Mouse (Mus musculus) heart, embryonic 14.5 days (tissue): ENCODE measurements around the gene Hapln4. TPM values are rescaled to one million over a fixed set of nuclear protein-coding genes. Genes with fewer than 3 reads are reported as not detected.
A peak's percentile ranks its signal among the peaks of the same experiment; 100 is the strongest.
"Not testable (repeated sequence)": the region's sequence is repeated elsewhere in the genome, so short reads cannot be mapped to it uniquely, and the experiment has no call there.

ENCODE experiments used
- ATAC-seq: fragments of 200-750 bp; cut with Nextera tagmentation; 2 replicates; pipeline ENCODE4 v1.8.0; 2017; ENCODE audit warnings: low read depth, moderate TSS enrichment; ENCODE audit not compliant: insufficient number of reproducible peaks, insufficient read depth, low FRiP score
- H3K27ac ChIP-seq, 2 experiments: fragments of 200-500 bp in 1 of 2; fragments of 300-500 bp in 1 of 2; sonication (generic) in 1 of 2; replicated peaks in 1 of 2; 2 replicates each; pipeline ENCODE4 v1.5.1; 2012 to 2014; ENCODE audit warnings: low read depth in 2 of 2, low read length in 2 of 2, control low read depth in 1 of 2, mild to moderate bottlenecking in 1 of 2, mixed read lengths in 1 of 2; ENCODE audit not compliant: control insufficient read depth in 1 of 2, insufficient read depth in 1 of 2
- H3K27me3 ChIP-seq: fragments of 300-500 bp; sonication (generic); 2 replicates; pipeline ENCODE4 v1.6.1; 2014; ENCODE audit warnings: mild to moderate bottlenecking, low read length, control low read depth; ENCODE audit not compliant: control insufficient read depth, insufficient read depth
- H3K36me3 ChIP-seq: fragments of 300-500 bp; sonication (generic); 2 replicates; pipeline ENCODE4 v1.6.1; 2014; ENCODE audit warnings: mild to moderate bottlenecking, control low read depth, low read length, mixed read lengths; ENCODE audit not compliant: control insufficient read depth, insufficient read depth
- H3K4me1 ChIP-seq, 2 experiments: fragments of 200-500 bp in 1 of 2; fragments of 300-500 bp in 1 of 2; sonication (generic) in 1 of 2; 2 replicates each; pipeline ENCODE4 v1.6.1; 2012 to 2014; ENCODE audit warnings: low read length in 2 of 2, control low read depth in 1 of 2, mixed read lengths in 1 of 2; ENCODE audit not compliant: control insufficient read depth in 2 of 2, insufficient read depth in 2 of 2
- H3K4me2 ChIP-seq: fragments of 300-500 bp; sonication (generic); 2 replicates; pipeline ENCODE4 v1.6.1; 2014; ENCODE audit warnings: mild to moderate bottlenecking, low read length
- H3K4me3 ChIP-seq, 2 experiments: fragments of 200-500 bp in 1 of 2; fragments of 300-500 bp in 1 of 2; sonication (generic) in 1 of 2; 2 replicates each; pipeline ENCODE4 v1.5.1; 2012 to 2014; ENCODE audit warnings: low read length in 2 of 2, mild to moderate bottlenecking in 2 of 2, control low read depth in 1 of 2, low read depth in 1 of 2, moderate library complexity in 1 of 2; ENCODE audit not compliant: control insufficient read depth in 1 of 2, insufficient read depth in 1 of 2
- H3K9ac ChIP-seq: fragments of 300-500 bp; sonication (generic); 2 replicates; pipeline ENCODE4 v1.6.1; 2014; ENCODE audit warnings: mild to moderate bottlenecking, low read length
- H3K9me3 ChIP-seq: fragments of 300-500 bp; sonication (generic); 2 replicates; pipeline ENCODE4 v1.6.1; 2016; ENCODE audit warnings: low read length, control low read depth; ENCODE audit not compliant: control insufficient read depth
- WGBS: fragments of 180-500 bp; shearing (Covaris S2); extraction: QIAGEN DNeasy Blood & Tissue Kit; methylation state at CpG from one replicate; pipeline ENCODE4 v1.1.7; 2014; 5-methylcytosine and 5-hydroxymethylcytosine counted together
- polyA plus RNA-seq: library from polyadenylated mRNA; unstranded; fragments of >200 nt; fragmentation: Nextera tagmentation; extraction: Ambion mirVana; gene quantifications from 2 replicates; pipeline ENCODE4 v1.2.1, GENCODE M21; 2014

The Hapln4 gene
- polyA plus RNA-seq = 0.19 TPM in 1 of 2 replicates, not detected in the other

DNA sequence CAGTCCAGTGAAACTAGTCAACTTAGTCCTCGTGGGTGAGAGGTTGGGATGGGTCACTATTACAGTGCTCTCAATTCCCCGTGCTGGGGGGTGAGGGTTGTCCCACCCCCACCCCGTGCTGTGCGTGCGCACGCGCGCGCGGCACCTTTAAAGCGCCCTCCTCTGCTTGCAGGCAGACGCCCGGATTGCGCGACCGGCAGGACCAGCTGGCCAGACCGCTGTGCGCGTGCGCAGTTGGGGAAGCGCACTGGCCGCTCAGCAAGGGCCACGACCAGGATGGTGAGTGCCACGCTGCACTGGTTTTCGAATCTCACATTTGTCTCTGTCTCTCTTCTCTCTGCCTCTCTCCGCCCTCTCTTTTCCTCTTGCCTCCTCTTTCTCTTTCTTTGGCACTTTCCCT is at the start of gene Hapln4:
TSS of gene Hapln4 (plus strand) at position 173 of the 400 bp plus-strand sequence.
- ATAC-seq = no peak
- WGBS = 2% methylated on average over 26 of the region's 26 CpGs
- H3K27me3 ChIP-seq = peaks cover 63% of the 10 kb centered on the region
- peak within 1 kb of the TSS; percentile 86 for H3K4me2 ChIP-seq
- H3K27ac ChIP-seq = no peak within 1 kb of the TSS
- H3K9me3 ChIP-seq = no peaks in the 10 kb centered on the region
- peak within 1 kb of the TSS; percentile 44 to 50 for H3K4me3 ChIP-seq
- peaks cover 14 to 23% of the 10 kb centered on the region in 2 experiments for H3K4me1 ChIP-seq
- H3K9ac ChIP-seq = peak within 1 kb of the TSS; percentile 49
- no peaks in the 10 kb centered on the region for H3K36me3 ChIP-seq

DNA sequence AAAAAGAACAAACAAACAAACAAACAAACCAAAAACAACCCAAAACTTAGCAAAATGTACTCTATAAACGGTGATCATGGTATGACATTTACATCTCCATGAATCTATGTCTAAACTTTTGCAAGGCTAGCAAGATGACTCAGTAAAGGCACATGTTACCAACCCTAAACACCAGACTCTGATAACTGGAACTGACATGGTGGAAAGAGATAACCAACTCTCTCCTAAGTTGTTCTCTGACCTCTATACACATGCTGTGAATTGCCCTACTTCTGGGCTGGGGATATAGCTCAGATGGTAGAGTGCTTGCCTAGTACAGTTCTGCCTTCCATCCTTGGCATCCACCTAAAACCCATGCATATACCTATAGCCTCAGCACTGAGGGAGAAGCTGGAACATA is 45.3 kb upstream of the Hapln4 start:
- H3K27ac ChIP-seq = no peak overlapping the region
- no peak for ATAC-seq
- no peak overlapping the region for H3K4me2 ChIP-seq

DNA sequence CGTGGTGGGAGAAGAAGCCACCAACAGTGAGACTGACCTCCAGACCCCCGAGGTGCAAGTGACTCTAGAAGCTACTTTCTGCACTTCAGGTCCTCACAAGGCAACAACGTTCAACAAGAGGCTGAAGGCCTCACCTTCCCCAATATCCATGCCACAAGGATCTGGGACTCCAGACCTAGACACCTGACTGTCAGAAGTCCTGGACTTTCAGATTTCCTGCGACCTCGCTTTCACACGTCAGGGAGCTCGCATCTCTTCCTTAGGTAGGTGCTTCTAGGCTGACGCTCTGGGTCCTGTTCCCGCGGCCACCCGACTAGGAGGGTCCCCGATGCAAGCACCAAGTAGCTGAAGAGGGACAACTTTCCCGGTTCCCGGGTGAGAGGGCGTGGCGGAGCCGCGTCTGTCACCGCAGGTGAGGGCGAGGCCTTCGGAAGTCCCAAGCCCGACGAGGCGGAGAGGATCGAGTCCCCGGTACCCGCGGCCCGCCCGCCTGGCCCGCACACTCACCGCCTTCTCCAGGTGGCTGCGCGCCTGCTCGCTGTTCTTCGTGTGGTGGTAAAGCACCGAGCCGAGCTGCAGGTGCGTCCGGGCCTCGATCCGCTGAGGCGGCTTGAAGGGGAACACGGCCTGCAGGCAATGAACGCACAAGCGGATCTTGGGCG is 41.2 kb upstream of the Hapln4 start:
- H3K36me3 ChIP-seq = 0 out of 2 replicates have a peak, but pooled peaks cover 8% of the 10 kb centered on the region
- peak; percentile 28 for ATAC-seq
- under 1% methylated on average over 47 of the region's 47 CpGs for WGBS
- no peaks in the 10 kb centered on the region for H3K27me3 ChIP-seq
- H3K4me2 ChIP-seq = peak overlapping the region; percentile 90
- H3K4me1 ChIP-seq = peaks cover 3 to 31% of the 10 kb centered on the region in 2 experiments; a peak in 3 of 4 replicates
- peak overlapping the region in 1 of 2 experiments; percentile 80; a peak in 2 of 4 replicates for H3K27ac ChIP-seq
- peak overlapping the region; percentile 77 to 99 for H3K4me3 ChIP-seq
- H3K9ac ChIP-seq = peak overlapping the region; percentile 99
- no peaks in the 10 kb centered on the region for H3K9me3 ChIP-seq

More for the DNA sequence above, 45.3 kb upstream of the Hapln4 start:
- Histone ChIP-seq H3K9ac (no peak overlapping the region), H3K27me3 (no peaks in the 10 kb centered on the region), H3K4me1 (peaks cover 0 to 21% of the 10 kb centered on the region in 2 experiments; a peak in 2 of 4 replicates), H3K4me3 (no peak overlapping the region), H3K9me3 (no peaks in the 10 kb centered on the region), H3K36me3 (peaks cover 26% of the 10 kb centered on the region)
- WGBS = 83% methylated on average over 1 of the region's 1 CpGs

DNA sequence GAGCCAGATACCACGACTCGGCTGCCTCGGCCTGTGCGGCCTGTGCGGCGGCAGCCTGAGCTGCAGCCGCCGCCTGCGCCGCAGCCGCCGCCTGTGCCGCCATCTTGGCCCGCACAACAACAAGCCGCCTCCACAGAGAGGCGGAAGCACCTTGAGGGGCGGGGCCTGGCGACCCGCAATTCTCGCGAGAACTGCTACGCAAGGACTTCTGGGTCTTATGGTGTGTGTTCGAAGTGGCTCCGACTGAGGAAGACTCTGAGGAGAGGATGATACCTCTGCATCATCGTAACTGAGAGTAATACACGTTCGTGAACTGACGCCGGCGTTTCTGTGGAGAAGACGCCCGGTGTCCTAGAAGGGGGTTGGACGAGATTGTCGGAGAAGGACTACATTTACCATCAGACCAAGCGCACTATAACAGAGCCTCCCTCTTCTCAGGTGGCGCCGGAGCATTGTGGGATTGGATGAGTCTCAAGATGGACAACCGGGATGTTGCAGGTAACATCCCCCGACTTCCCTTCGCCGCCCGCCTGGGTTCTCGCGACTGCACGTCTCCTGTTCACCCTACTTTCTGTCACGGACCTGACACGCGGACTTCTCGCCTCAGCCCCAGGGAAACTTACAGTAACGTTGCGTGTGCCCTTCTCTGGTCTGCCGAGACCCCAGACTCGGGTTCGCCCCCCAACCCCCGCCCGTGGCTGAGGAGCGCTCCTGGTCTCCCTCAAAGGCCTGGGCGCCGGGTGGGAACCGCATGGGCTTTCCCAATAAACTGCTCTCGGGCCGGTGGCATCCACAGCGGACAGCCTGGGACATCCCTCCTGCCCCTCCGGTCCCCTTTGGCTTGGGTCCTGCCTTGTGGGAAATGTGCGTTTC is 40.4 kb upstream of the Hapln4 start, which contains the start of the genes Mau2 and Sugp1:
TSS of gene Mau2 (minus strand) at position 152 of the 873 bp plus-strand sequence.
TSS of gene Sugp1 (plus strand) at position 231 of the 873 bp plus-strand sequence.
- ATAC-seq = peak; percentile 91
- H3K36me3 ChIP-seq = 0 out of 2 replicates have a peak, but pooled peaks cover 8% of the 10 kb centered on the region
- under 1% methylated on average over 65 of the region's 65 CpGs for WGBS

DNA sequence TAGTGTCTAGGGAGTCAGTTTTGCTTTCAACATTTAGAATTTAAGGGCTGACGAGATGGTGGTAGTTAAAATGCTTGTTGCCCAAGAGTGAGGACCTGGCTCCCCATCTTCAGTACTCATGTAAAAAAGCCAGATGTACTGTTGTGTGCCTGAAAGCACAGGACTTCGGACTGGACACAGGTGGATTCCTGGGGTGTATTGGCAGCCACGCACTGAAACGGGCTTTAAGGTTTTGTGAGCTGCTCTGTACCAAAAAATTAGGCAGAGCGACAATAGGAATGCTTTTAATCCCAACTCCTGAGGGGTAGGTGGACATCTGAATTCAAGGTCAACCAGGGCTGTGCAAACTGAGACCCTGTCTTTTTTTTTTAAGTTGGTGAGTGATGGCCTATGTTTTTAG is 39.3 kb upstream of the Hapln4 start:
- no peaks in the 10 kb centered on the region for H3K27me3 ChIP-seq
- WGBS = 85% methylated on average over 5 of the region's 5 CpGs
- H3K9me3 ChIP-seq = no peaks in the 10 kb centered on the region
- H3K27ac ChIP-seq = no peak overlapping the region
- ATAC-seq = no peak
- H3K4me2 ChIP-seq = peak overlapping the region; percentile 90; the same call in 1 of the 2 replicates
- peaks cover 11% of the 10 kb centered on the region for H3K36me3 ChIP-seq
- H3K4me1 ChIP-seq = peaks cover 3 to 28% of the 10 kb centered on the region in 2 experiments; a peak in 3 of 4 replicates
- H3K9ac ChIP-seq = no peak overlapping the region
- H3K4me3 ChIP-seq = no peak overlapping the region

More for the DNA sequence above, 40.4 kb upstream of the Hapln4 start, which contains the start of the genes Mau2 and Sugp1:
- peak within 1 kb of the TSS; percentile 99 for H3K9ac ChIP-seq
- no peaks in the 10 kb centered on the region for H3K9me3 ChIP-seq
- H3K4me1 ChIP-seq = peaks cover 3 to 31% of the 10 kb centered on the region in 2 experiments; a peak in 3 of 4 replicates
- H3K4me2 ChIP-seq = peak within 1 kb of the TSS; percentile 90
- peak within 1 kb of the TSS; percentile 80 to 88 for H3K27ac ChIP-seq
- peak within 1 kb of the TSS; percentile 77 to 99 for H3K4me3 ChIP-seq
- no peaks in the 10 kb centered on the region for H3K27me3 ChIP-seq

DNA sequence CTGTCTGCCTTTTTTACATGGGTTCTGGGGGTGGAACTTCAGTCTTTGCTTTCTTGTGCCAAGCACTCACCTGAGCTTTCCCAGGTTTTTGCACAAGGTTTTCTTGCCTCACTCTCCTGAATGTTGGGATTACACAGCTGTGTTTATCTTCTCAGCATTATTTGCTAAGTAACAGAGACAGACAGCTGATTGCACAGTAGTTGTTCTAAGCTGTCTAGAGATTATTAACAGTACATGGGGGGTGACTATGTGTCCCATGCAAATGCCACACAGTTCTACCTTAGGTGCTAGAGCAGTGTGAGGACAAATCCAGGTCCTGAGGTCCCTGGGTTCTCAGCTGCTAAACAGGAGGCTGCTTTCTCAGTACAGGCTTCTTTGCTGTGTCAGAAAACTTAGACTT is 33.6 kb upstream of the Hapln4 start:
- no peak overlapping the region for H3K9ac ChIP-seq
- peaks cover 52% of the 10 kb centered on the region for H3K36me3 ChIP-seq
- 0 out of 4 replicates have a peak, but pooled peaks cover 0 to 4% of the 10 kb centered on the region in 2 experiments for H3K4me1 ChIP-seq
- no peaks in the 10 kb centered on the region for H3K9me3 ChIP-seq
- no peak for ATAC-seq
- no peaks in the 10 kb centered on the region for H3K27me3 ChIP-seq
- no peak overlapping the region for H3K27ac ChIP-seq
- no peak overlapping the region for H3K4me2 ChIP-seq
- H3K4me3 ChIP-seq = no peak overlapping the region

DNA sequence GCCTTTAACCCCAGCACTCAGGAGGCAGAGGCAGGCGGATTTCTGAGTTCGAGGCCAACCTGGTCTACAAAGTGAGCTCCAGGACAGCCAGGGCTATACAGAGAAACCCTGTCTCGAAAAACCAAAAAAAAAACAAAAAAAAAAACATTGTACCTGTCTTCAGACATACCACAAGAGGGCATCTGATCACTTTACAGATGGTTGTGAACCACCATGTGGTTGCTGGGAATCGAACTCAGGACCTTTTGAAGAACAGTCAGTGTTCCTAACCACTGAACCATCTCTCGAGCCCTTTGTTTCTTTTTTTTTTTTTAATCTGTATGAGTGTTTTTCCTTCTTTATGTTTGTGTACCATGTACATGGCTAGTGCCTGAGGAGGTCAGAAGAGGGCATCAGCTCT is 32.8 kb upstream of the Hapln4 start:
- not testable (repeated sequence) for ATAC-seq, H3K27me3 ChIP-seq, H3K27ac ChIP-seq, H3K4me2 ChIP-seq, H3K4me3 ChIP-seq, H3K4me1 ChIP-seq, H3K9ac ChIP-seq, H3K9me3 ChIP-seq
- H3K36me3 ChIP-seq = peaks cover 59% of the 10 kb centered on the region
- 91% methylated on average over 5 of the region's 5 CpGs for WGBS
